Mouse (Mus musculus): Measurements from ENCODE around the gene Lcp2.

DNA sequence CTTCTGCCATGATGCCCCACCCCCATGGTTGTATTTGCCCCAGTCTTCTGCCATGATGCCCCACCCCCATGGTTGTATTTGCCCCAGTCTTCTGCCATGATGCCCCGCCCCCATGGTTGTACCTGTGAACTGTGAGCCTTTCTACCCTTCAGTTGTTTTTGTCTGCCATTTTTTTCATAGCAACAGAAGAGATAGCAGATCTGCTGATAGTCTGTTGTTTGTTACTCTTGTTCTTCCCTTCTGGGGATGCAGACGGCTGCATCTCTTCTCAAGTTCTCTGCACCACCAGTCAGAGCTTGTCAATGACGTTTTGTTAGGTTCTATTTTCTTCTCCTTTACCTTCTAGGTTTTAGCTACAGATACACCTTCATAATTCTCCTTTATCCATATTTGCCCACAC is 70.9 kb downstream of the Lcp2 start:
- TF ChIP-seq CTCF (IDR thresholded peaks at IDR 0.05; ENCODE audit: control insufficient read depth, insufficient read depth, insufficient replicate concordance, low read depth, low read length) (no peak), POLR2A (IDR thresholded peaks at IDR 0.05; ENCODE audit: control insufficient read depth, low read depth, low read length) (no peak)

Measured in testis, adult 2 months (tissue).